Mouse (Mus musculus): Measurements from ENCODE around the gene Sdk1. TPM values are rescaled to one million over a fixed set of nuclear protein-coding genes. Genes with fewer than 3 reads are reported as not detected.

The Sdk1 gene
- total and polyA plus RNA-seq, 2 experiments from 2014 or later: 2.2 to 58.4 TPM

DNA sequence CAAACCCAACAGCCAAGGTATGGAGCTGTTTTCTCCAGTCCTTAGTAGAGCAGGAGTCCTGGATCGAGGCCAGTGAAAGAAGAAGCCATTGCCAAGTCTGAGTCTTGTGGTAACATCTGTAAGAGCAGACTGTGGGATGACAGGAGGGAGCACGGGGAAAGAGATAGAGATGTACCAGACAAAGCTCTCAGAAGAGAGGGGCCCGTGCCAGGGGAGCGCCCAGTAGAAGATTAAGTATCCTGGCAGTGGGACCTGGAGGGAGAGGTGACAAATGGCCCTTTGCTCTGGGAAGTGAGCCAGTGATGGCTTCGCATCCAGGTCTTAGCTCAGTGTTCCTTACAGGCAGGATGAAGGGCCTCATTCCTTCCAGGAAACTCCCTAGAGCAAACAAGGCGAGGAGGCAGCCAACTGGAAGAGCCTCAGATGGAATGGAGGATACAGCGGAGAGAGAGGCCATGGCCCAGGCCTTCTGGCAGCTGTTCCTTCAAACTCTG lies 450.2 kb downstream of the Sdk1 start:
- Histone ChIP-seq H3K9ac (replicated peaks; ENCODE audit: low read length) (no peak overlapping the region), H3K27me3 (ENCODE audit: insufficient read depth, low read length) (no peaks in the 10 kb centered on the region), H3K4me2 (ENCODE audit: low read depth, low read length) (no peak overlapping the region), H3K36me3 (ENCODE audit: insufficient read depth, low read length) (no peaks in the 10 kb centered on the region), H3K27ac (no peak overlapping the region), H3K4me3 (ENCODE audit: low read length) (no peak overlapping the region), H3K9me3 (ENCODE audit: low read length) (no peaks in the 10 kb centered on the region), H3K4me1 (ENCODE audit: insufficient read depth, low read length) (no peaks in the 10 kb centered on the region)
- peak; percentile 61; the same call in 1 of the 2 replicates for ATAC-seq
- peak; percentile 73 for DNase-seq (ENCODE audit: low spot score)
- TF ChIP-seq CTCF (IDR thresholded peaks at IDR 0.05; ENCODE audit: low read depth): no peak
- 54% methylated on average over 7 of the region's 7 CpGs for WGBS

DNA sequence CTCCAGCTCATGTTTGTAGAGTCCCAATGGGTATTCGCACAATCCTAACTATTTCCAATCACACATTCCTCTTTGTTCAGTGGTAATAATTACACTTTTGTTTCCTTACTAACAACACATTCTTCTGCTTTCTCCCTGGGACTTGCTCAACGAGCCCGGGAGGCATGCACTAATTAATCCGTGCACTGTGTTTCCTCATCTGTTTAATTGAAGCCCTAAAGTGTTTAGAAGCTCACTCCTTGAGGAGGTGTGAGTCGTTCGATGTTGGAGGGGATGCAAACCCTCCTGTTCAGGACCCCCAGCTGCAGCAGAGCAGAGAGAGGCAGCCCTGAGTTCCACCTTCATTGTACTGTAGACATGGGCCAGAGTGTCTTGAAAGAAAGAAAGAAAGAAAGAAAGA lies 452.4 kb downstream of the Sdk1 start:
- Histone ChIP-seq H3K36me3 (ENCODE audit: insufficient read depth, low read length) (no peaks in the 10 kb centered on the region), H3K9me3 (ENCODE audit: low read length) (no peaks in the 10 kb centered on the region), H3K27ac (no peak overlapping the region), H3K4me3 (ENCODE audit: low read length) (no peak overlapping the region), H3K27me3 (ENCODE audit: insufficient read depth, low read length) (no peaks in the 10 kb centered on the region), H3K4me1 (ENCODE audit: insufficient read depth, low read length) (no peaks in the 10 kb centered on the region), H3K4me2 (ENCODE audit: low read depth, low read length) (no peak overlapping the region), H3K9ac (replicated peaks; ENCODE audit: low read length) (no peak overlapping the region)
- no peak for ATAC-seq
- no peak for DNase-seq (ENCODE audit: low spot score)
- 37% methylated on average over 6 of the region's 6 CpGs for WGBS
- no peak for TF ChIP-seq CTCF (IDR thresholded peaks at IDR 0.05; ENCODE audit: low read depth)

DNA sequence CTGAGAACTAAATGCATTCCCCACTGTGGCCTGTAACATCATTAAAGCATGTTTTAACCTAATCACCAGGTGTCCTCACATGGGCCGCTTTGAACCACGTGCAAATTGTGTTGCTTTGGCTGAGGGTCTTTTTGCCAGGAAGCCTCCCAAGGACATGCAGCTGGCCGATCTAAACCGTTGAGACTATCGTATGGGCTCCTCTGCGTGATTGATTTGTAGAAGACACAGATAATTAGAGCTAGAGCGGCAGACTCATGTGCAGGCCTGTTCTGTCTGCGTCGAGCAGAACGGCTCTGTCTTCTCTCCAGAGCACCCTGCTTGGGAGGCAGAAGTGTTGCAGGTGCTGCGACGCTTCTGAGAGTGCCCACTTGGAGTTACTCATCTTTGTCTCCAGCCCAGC lies 453.6 kb downstream of the Sdk1 start:
- Histone ChIP-seq H3K36me3 (ENCODE audit: insufficient read depth, low read length) (no peaks in the 10 kb centered on the region), H3K9ac (replicated peaks; ENCODE audit: low read length) (no peak overlapping the region), H3K4me1 (ENCODE audit: insufficient read depth, low read length) (no peaks in the 10 kb centered on the region), H3K4me3 (ENCODE audit: low read length) (no peak overlapping the region), H3K4me2 (ENCODE audit: low read depth, low read length) (no peak overlapping the region), H3K27me3 (ENCODE audit: insufficient read depth, low read length) (no peaks in the 10 kb centered on the region), H3K27ac (no peak overlapping the region), H3K9me3 (ENCODE audit: low read length) (no peaks in the 10 kb centered on the region)
- TF ChIP-seq CTCF (IDR thresholded peaks at IDR 0.05; ENCODE audit: low read depth): no peak
- WGBS: 32% methylated on average over 12 of the region's 12 CpGs
- no peak for DNase-seq (ENCODE audit: low spot score)
- ATAC-seq: no peak

DNA sequence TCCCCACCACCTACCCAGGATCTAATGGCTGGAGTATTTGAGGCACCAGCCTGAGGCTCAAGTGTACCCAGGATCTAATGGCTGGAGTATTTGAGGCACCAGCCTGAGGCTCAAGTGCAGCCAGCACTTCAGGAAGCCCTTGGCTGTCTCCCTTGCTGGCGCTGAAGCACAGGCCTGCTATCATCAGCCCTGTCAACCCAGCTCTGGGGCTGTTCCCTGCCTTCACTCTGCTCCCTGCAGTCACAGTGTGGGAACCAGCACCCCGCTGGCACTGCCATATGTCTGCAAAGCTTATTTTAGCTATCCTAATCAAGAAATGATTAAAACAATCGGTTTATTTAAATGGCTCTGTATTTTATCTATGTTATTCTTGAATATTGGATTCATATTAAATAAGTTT lies 457.1 kb downstream of the Sdk1 start:
- Histone ChIP-seq H3K27me3 (ENCODE audit: insufficient read depth, low read length) (no peaks in the 10 kb centered on the region), H3K4me1 (ENCODE audit: insufficient read depth, low read length) (no peaks in the 10 kb centered on the region), H3K4me2 (ENCODE audit: low read depth, low read length) (no peak overlapping the region), H3K4me3 (ENCODE audit: low read length) (no peak overlapping the region), H3K36me3 (ENCODE audit: insufficient read depth, low read length) (no peaks in the 10 kb centered on the region), H3K9ac (replicated peaks; ENCODE audit: low read length) (no peak overlapping the region), H3K27ac (no peak overlapping the region), H3K9me3 (ENCODE audit: low read length) (no peaks in the 10 kb centered on the region)
- ATAC-seq (no peak), DNase-seq (ENCODE audit: low spot score) (no peak)
- WGBS: 34% methylated on average over 3 of the region's 3 CpGs
- no peak for TF ChIP-seq CTCF (IDR thresholded peaks at IDR 0.05; ENCODE audit: low read depth)

DNA sequence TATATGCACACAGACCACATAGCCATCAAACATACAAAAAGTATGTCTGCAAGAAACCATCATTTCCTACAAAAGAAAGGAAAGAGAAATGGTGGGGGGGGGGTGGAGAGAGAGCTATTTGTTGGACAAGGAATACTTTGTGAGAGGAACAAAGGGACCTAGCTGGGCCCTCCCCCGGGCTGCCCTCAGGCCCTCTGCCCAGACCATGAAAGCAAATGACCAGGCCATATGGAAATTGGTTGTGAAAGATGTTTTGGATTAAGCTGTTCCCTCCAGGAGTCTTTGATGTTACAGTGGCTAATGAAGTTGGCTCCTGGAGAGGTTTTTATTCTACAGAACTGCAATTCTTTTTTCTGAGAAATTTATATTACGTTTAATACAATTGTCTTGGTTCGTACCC lies 479.5 kb downstream of the Sdk1 start:
- ATAC-seq (no peak), DNase-seq (ENCODE audit: low spot score) (peak; percentile 20)
- 37% methylated on average over 3 of the region's 3 CpGs for WGBS
- no peak for TF ChIP-seq CTCF (IDR thresholded peaks at IDR 0.05; ENCODE audit: low read depth)
- peaks cover 5% of the 10 kb centered on the region; the same call in 1 of the 2 replicates for H3K4me1 ChIP-seq (ENCODE audit: insufficient read depth, low read length)
- no peak overlapping the region for H3K4me2 ChIP-seq (ENCODE audit: low read depth, low read length)
- H3K36me3 ChIP-seq (ENCODE audit: insufficient read depth, low read length): no peaks in the 10 kb centered on the region
- H3K4me3 ChIP-seq (ENCODE audit: low read length): no peak overlapping the region
- no peaks in the 10 kb centered on the region for H3K27me3 ChIP-seq (ENCODE audit: insufficient read depth, low read length)
- no peak overlapping the region for H3K27ac ChIP-seq
- H3K9me3 ChIP-seq (ENCODE audit: low read length): no peaks in the 10 kb centered on the region
- no peak overlapping the region for H3K9ac ChIP-seq (replicated peaks; ENCODE audit: low read length)

DNA sequence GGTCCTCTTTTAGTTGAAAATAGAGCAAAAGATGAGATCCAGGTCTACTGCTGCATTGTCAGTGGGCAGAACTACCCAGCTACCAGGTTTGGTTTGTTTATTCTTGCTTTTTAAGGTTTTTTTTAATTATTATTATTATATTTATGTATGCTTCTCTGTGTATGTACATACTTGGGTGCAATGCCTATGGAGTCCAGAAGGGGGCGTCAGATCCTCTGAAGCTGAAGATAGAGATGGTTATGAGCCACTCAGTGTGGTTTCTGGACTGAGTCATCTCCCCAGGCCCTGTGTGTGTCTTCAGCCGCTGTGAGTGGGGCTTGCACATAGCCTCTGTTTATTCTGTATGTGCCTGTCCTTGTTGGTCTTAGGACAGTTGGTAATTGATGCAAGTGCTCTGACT lies 486.7 kb downstream of the Sdk1 start:
- peak; percentile 49 for TF ChIP-seq CTCF (IDR thresholded peaks at IDR 0.05; ENCODE audit: low read depth)
- no peak overlapping the region for H3K4me3 ChIP-seq (ENCODE audit: low read length)
- no peaks in the 10 kb centered on the region for H3K36me3 ChIP-seq (ENCODE audit: insufficient read depth, low read length)
- H3K9me3 ChIP-seq (ENCODE audit: low read length): no peaks in the 10 kb centered on the region
- H3K27me3 ChIP-seq (ENCODE audit: insufficient read depth, low read length): no peaks in the 10 kb centered on the region
- no peak overlapping the region for H3K4me2 ChIP-seq (ENCODE audit: low read depth, low read length)
- 53% methylated on average over 2 of the region's 2 CpGs for WGBS
- no peak overlapping the region for H3K9ac ChIP-seq (replicated peaks; ENCODE audit: low read length)
- H3K4me1 ChIP-seq (ENCODE audit: insufficient read depth, low read length): no peaks in the 10 kb centered on the region
- DNase-seq (ENCODE audit: low spot score) (peak; percentile 23), ATAC-seq (no peak)
- H3K27ac ChIP-seq: no peak overlapping the region

DNA sequence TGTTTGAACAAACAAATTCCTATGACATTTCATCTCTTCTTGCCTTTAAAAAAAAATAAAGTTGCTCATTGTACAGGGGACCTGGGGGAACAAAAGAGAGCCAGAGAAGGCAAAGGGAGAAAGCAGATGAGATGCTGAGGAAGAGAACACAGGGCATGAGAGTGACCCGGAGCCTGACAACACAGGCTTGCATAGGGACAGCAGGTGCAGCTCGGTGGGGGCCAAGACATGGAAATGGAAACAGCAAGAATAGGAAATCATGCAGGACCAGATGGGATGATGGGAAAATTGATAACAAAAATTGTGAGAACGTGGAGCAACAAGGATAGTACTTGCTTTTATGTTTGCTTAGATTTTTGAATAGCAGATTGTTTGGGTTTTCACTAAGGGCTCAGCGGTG lies 488.7 kb downstream of the Sdk1 start:
- no peaks in the 10 kb centered on the region for H3K27me3 ChIP-seq (ENCODE audit: insufficient read depth, low read length)
- 37% methylated on average over 4 of the region's 4 CpGs for WGBS
- no peaks in the 10 kb centered on the region for H3K36me3 ChIP-seq (ENCODE audit: insufficient read depth, low read length)
- TF ChIP-seq CTCF (IDR thresholded peaks at IDR 0.05; ENCODE audit: low read depth): no peak
- H3K4me1 ChIP-seq (ENCODE audit: insufficient read depth, low read length): no peaks in the 10 kb centered on the region
- H3K9me3 ChIP-seq (ENCODE audit: low read length): no peaks in the 10 kb centered on the region
- H3K4me2 ChIP-seq (ENCODE audit: low read depth, low read length): no peak overlapping the region
- ATAC-seq (no peak), DNase-seq (ENCODE audit: low spot score) (no peak)
- no peak overlapping the region for H3K4me3 ChIP-seq (ENCODE audit: low read length)
- no peak overlapping the region for H3K27ac ChIP-seq
- H3K9ac ChIP-seq (replicated peaks; ENCODE audit: low read length): no peak overlapping the region

All from hindbrain, postnatal 0 days (tissue).